Mouse (Mus musculus) megakaryocyte, embryonic 14.5 days (primary cell): ENCODE results near the gene Fzd7.

Experiments used
- FLI1 ChIP-seq: IDR thresholded peaks from 2 replicates; pipeline ENCODE4 v1.6.1; 2012; ENCODE audit warnings: low read length, inconsistent platforms, mixed read lengths
- GATA1 ChIP-seq: IDR thresholded peaks from 3 replicates; pipeline ENCODE4 v1.6.1; 2012; ENCODE audit warnings: mixed read lengths, low read length, inconsistent platforms, borderline replicate concordance

- TF ChIP-seq GATA1 (no peak), FLI1 (no peak)
Observed at GRCm38 (mm10) chr1:59492432-59492831, 10.2 kb downstream of the Fzd7 start.
